ENCODE assay signal across 7 mouse cellular contexts in genomic region chr2:161470025-161470424, GRCm38 (mm10).
A peak's percentile ranks its signal among the peaks of the same experiment; 100 is the strongest.
DNase-seq lines count a peak whose midpoint lies in the region; ATAC-seq lines count a peak whose summit lies in the region.

No protein-coding gene starts in this region.

- ATAC-seq in kidney, embryonic 16.5 days (ENCODE audit: low FRiP score, low TSS enrichment) = peak; percentile 82

- no peak overlapping the region for H3K9ac ChIP-seq in kidney, embryonic 16.5 days (replicated peaks; ENCODE audit: low read length)

- H3K9me3 ChIP-seq in kidney, embryonic 16.5 days (ENCODE audit: low read length) = no peaks in the 10 kb centered on the region

- no peaks in the 10 kb centered on the region for H3K27me3 ChIP-seq in kidney, embryonic 16.5 days (ENCODE audit: insufficient read depth, low read length)

- no peak overlapping the region for H3K27ac ChIP-seq in kidney, embryonic 16.5 days (ENCODE audit: low read length)

- H3K4me2 ChIP-seq in kidney, embryonic 16.5 days (replicated peaks; ENCODE audit: low read depth, low read length) = no peak overlapping the region

- H3K4me1 ChIP-seq in kidney, embryonic 16.5 days (ENCODE audit: insufficient read depth, low read length) = no peaks in the 10 kb centered on the region

- no peak for DNase-seq in kidney, postnatal 25 days
- DNase-seq in NIH3T3 (ENCODE audit: low read depth) = peak; percentile 14
- peak; percentile 73 for DNase-seq in cerebellum, adult 9-10 months
- DNase-seq in kidney, postnatal 36 days = peak; percentile 3 to 34
- DNase-seq in B cell, adult 2 months = no peak
- no peak for DNase-seq in spleen, adult 18-20 months

- 30% methylated on average over 2 of the region's 2 CpGs for WGBS in kidney, embryonic 16.5 days

- no peak overlapping the region for H3K4me3 ChIP-seq in kidney, embryonic 16.5 days (ENCODE audit: low read length)

- H3K36me3 ChIP-seq in kidney, embryonic 16.5 days (ENCODE audit: insufficient read depth, low read length) = no peaks in the 10 kb centered on the region

Comparison
In these comparisons a context has a peak if more than half of its experiments do, and no peak if none do; other contexts are left out.
1. DNase-seq: peak in NIH3T3 (single experiment), cerebellum, adult 9-10 months (single experiment) and kidney, postnatal 36 days (2 of 2); none in kidney, postnatal 25 days (0 of 2), B cell, adult 2 months (0 of 2) and spleen, adult 18-20 months (0 of 2).